Mouse (Mus musculus) heart, embryonic 11.5 days (tissue): Measurements from ENCODE around the gene Gm14137. TPM values are rescaled to one million over a fixed set of nuclear protein-coding genes. Genes with fewer than 3 reads are reported as not detected.

ENCODE experiments used
- ATAC-seq: fragments of 200-750 bp; cut with Nextera tagmentation; replicated peaks from 2 replicates; pipeline ENCODE4 v1.8.0; 2017; ENCODE audit warnings: moderate library complexity; ENCODE audit not compliant: insufficient number of reproducible peaks, low FRiP score, low TSS enrichment
- H3K27ac ChIP-seq: fragments of 300-500 bp; sonication (generic); 2 replicates; pipeline ENCODE4 v1.5.1; 2014; ENCODE audit warnings: mild to moderate bottlenecking, low read depth, low read length
- H3K27me3 ChIP-seq: fragments of 300-500 bp; sonication (generic); 2 replicates; pipeline ENCODE4 v1.6.1; 2014; ENCODE audit warnings: mild to moderate bottlenecking, low read length, mixed read lengths; ENCODE audit not compliant: control insufficient read depth, insufficient read depth
- H3K36me3 ChIP-seq: fragments of 300-500 bp; sonication (generic); 2 replicates; pipeline ENCODE4 v1.6.1; 2014; ENCODE audit warnings: mild to moderate bottlenecking, low read length, moderate library complexity, mixed read lengths; ENCODE audit not compliant: control insufficient read depth, insufficient read depth
- H3K4me1 ChIP-seq: fragments of 300-500 bp; sonication (generic); 2 replicates; pipeline ENCODE4 v1.6.1; 2014; ENCODE audit warnings: low read length; ENCODE audit not compliant: control insufficient read depth, insufficient read depth
- H3K4me2 ChIP-seq: fragments of 300-500 bp; sonication (generic); 2 replicates; pipeline ENCODE4 v1.6.1; 2014; ENCODE audit warnings: mild to moderate bottlenecking, moderate library complexity
- H3K4me3 ChIP-seq: fragments of 300-500 bp; sonication (generic); 2 replicates; pipeline ENCODE4 v1.5.1; 2014; ENCODE audit warnings: low read depth, low read length
- H3K9ac ChIP-seq: fragments of 300-500 bp; sonication (generic); 2 replicates; pipeline ENCODE4 v1.6.1; 2014; ENCODE audit warnings: mild to moderate bottlenecking, low read depth, low read length, moderate library complexity
- H3K9me3 ChIP-seq: fragments of 300-500 bp; sonication (generic); replicated peaks from 2 replicates; pipeline ENCODE4 v1.6.1; 2016; ENCODE audit warnings: low read length; ENCODE audit not compliant: control insufficient read depth
- WGBS: fragments of 180-500 bp; shearing (Covaris S2); extraction: QIAGEN DNeasy Blood & Tissue Kit; methylation state at CpG from one replicate; pipeline ENCODE4 v1.1.7; 2014; ENCODE audit not compliant: insufficient replicate concordance; 5-methylcytosine and 5-hydroxymethylcytosine counted together
- polyA plus RNA-seq: library from polyadenylated mRNA; unstranded; fragments of >200 nt; fragmentation: Nextera tagmentation; extraction: Ambion mirVana; gene quantifications from 2 replicates; pipeline ENCODE4 v1.2.1, GENCODE M21; 2014

Gene Gm14137
- polyA plus RNA-seq, 1 experiment from 2014 or later: not detected

DNA sequence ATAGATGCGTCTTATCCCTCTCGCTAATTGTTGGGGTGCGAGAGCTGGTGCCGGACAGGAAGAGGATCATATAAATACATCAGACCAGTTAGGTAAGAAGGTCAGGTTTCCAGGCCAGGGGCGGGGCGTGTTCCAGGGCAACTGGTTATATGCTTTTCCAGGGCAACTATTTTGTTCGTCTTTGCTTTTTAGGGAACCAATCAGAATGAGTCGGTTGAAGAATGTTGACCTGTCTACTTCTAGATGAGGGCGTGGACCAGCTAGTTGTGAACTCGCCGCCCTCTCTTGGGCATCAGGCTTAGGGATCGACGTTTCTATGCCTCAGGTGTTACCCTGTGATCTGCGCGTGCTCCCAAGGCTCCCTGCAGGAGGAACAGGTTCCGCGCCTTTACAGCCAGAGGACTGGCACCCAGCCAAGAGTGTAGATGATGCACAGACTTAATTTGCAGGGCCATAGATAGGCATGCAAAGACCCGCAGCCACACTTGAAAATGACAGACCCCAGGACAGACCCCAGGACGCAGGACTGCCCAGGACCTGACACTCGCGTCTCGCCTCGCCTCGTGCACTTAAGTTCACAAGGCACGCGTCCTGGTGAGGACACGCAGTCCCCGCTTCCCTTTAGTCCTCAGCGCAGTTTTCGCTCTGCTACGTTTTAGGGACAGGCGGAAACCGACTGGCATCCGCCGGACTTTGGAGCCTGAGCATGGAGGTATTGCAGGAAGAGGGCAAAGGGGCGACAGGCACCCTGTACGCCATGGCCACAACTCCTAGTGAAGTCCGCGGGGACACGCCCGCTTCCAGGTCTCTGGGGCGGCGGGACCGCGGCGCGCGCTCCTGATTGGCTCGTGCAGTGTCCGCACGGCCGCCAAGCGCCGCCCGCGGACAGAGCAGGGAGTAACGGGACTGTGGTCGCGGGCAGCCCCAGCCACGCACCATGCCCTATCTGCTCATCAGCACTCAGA lies 7.1 kb upstream of the Gm14137 start, which contains the start of gene Gchfr:
Gene Gchfr (plus strand): TSS at position 873 of the 965 bp plus-strand sequence.
- under 1% methylated on average over 60 of the region's 60 CpGs for WGBS
- H3K36me3 ChIP-seq: no peaks in the 10 kb centered on the region
- peak within 1 kb of the TSS; percentile 50 for H3K4me3 ChIP-seq
- H3K9ac ChIP-seq: peak within 1 kb of the TSS; percentile 63
- H3K9me3 ChIP-seq: no peaks in the 10 kb centered on the region
- peak; percentile 78 for ATAC-seq
- H3K27ac ChIP-seq: no peak within 1 kb of the TSS
- peaks cover 18% of the 10 kb centered on the region for H3K4me1 ChIP-seq
- H3K4me2 ChIP-seq: peak within 1 kb of the TSS; percentile 100
- peaks cover 20% of the 10 kb centered on the region for H3K27me3 ChIP-seq

DNA sequence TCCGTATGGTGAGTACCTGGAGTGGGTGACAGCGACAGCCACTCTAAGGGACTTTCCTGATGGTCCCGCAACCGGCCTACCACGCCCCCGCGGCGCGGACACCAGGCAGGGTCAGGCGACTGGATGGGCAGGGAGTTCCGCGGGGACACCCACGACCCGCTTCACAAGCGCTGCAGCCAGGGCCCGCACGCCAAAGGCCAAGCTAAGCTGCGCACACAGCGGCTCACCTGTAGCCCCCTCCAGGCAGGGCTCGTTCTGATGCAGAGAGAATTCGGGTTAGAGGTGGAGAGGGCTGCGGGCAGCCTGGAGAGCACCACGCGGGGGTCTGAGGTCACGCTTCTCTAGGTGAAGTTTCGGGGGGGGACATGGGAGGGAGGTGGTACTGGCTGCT lies 6.4 kb upstream of the Gm14137 start:
- whole genome bisulfite sequencing: 6% methylated on average over 26 of the region's 26 CpGs
- H3K4me1 ChIP-seq: peaks cover 24% of the 10 kb centered on the region
- H3K9ac ChIP-seq: peak overlapping the region; percentile 63
- no peaks in the 10 kb centered on the region for H3K9me3 ChIP-seq
- H3K27me3 ChIP-seq: peaks cover 20% of the 10 kb centered on the region
- H3K4me2 ChIP-seq: peak overlapping the region; percentile 100
- no peak overlapping the region for H3K27ac ChIP-seq
- no peak for ATAC-seq
- H3K36me3 ChIP-seq: no peaks in the 10 kb centered on the region
- H3K4me3 ChIP-seq: peak overlapping the region; percentile 50

DNA sequence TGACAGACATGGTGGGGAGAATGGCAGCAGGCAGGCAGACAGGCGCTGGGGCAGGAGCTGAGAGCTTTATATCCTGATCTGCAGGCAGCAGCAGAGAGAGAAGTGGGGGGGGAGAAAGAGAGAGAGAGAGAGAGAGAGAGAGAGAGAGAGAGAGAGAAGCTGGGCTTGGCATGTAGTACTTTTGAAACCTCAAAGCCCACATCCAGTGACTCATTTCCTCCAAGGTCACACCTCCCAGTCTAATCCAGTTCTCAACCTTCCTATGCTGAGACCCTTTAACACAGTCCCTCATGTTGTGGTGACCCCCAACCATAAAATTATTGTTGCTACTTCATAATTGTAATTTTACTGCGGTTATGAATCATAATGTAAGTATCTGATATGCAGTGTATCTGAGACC lies 4.0 kb upstream of the Gm14137 start:
- Histone ChIP-seq H3K4me2 (no peak overlapping the region), H3K27me3 (peaks cover 20% of the 10 kb centered on the region), H3K4me1 (peaks cover 40% of the 10 kb centered on the region), H3K36me3 (no peaks in the 10 kb centered on the region), H3K4me3 (no peak overlapping the region), H3K9me3 (no peaks in the 10 kb centered on the region), H3K27ac (no peak overlapping the region), H3K9ac (no peak overlapping the region)
- WGBS: 78% methylated on average over 2 of the region's 2 CpGs
- ATAC-seq: no peak

DNA sequence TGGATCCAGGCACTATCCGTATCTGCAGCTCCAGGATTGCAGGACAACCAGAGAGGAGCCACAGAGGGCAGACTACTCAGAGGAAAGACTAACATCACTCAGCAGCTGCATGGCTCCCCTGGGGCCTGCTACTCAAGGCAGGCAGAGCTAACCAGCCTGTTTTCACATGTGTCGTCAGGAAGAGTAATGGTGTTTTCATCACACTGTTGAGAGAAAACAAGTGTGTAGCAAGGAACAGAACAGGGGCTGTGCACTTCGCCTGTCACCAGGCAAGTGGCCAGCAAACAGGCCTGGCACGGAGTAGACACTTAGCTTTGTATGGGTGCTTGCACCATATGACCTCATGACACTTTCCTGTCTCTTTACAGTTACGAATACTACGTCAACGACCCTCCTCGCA lies 2.7 kb upstream of the Gm14137 start:
- Histone ChIP-seq H3K27me3 (peaks cover 15% of the 10 kb centered on the region), H3K4me1 (peaks cover 40% of the 10 kb centered on the region), H3K36me3 (no peaks in the 10 kb centered on the region), H3K9ac (no peak overlapping the region), H3K4me2 (no peak overlapping the region), H3K4me3 (no peak overlapping the region), H3K9me3 (no peaks in the 10 kb centered on the region), H3K27ac (no peak overlapping the region)
- ATAC-seq: no peak
- 42% methylated on average over 8 of the region's 8 CpGs for WGBS

DNA sequence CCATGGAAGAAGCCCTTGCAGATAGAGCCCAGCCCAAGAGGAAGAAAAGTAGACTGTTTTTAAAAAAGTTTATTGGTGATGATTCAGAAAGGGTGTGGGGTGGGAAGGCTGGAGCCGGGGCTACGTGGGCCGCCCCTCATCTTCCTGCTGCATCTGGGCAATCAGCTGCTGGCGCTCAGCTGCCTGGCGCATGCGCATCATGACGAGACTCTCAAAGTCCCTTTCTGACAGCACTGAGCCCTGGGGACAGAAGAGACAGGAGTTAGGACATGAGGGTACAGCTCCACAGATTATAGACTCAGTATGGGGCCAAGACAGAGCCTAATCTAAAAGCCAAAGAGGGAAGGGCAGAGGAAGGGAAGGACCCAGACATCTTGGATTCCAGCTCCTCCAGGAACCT lies 1.9 kb upstream of the Gm14137 start:
- no peak overlapping the region for H3K27ac ChIP-seq
- H3K4me2 ChIP-seq: peak overlapping the region; percentile 53

DNA sequence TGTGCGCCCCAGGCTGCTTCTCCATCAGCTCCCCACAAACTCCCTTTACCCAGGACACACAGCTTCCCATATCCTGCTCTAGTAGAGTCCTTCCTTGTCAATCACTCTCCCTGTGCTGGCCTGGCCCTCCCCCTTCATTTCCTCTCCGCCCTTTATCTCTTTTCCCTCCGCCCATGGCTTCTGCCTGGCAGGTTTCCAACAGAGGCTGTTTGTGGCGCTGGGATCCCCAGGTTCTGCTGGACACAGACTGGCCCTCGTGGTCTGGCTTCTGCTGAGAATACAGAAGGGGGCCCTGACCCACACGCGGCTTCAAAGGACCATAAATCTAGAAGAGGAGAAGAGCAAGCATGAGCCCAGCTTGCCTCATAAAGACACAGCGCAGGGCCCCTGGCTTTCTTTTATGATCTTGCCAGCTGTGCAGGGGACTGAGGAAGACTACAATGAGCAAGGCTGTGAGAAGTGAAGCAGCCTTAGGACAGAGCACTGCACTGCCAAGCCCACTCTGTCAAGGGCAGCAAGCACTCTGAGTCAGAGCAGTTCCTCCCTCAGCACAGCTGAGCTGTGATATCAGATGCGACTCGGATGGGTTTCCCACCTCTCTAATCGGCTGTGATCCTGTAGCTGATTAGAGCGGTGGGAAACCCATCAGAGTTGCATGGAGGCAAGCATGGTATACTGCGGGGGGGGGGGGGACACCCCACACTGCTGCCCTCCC lies 1.3 kb upstream of the Gm14137 start:
- Histone ChIP-seq H3K9ac (peak overlapping the region; percentile 64), H3K27me3 (peaks cover 7% of the 10 kb centered on the region), H3K4me2 (peak overlapping the region; percentile 53), H3K4me3 (0 out of 2 replicates have a peak overlapping the region, but pooled peaks have one; percentile 2), H3K9me3 (no peaks in the 10 kb centered on the region), H3K4me1 (peaks cover 31% of the 10 kb centered on the region), H3K27ac (0 out of 2 replicates have a peak overlapping the region, but pooled peaks have one; percentile 41), H3K36me3 (no peaks in the 10 kb centered on the region)
- WGBS: 11% methylated on average over 13 of the region's 13 CpGs
- peak; percentile 75 for ATAC-seq

More for the DNA sequence above, 1.9 kb upstream of the Gm14137 start:
- 84% methylated on average over 7 of the region's 7 CpGs for WGBS
- peaks cover 34% of the 10 kb centered on the region for H3K4me1 ChIP-seq
- H3K9me3 ChIP-seq: no peaks in the 10 kb centered on the region
- H3K27me3 ChIP-seq: peaks cover 11% of the 10 kb centered on the region
- no peak for ATAC-seq
- H3K36me3 ChIP-seq: no peaks in the 10 kb centered on the region
- H3K9ac ChIP-seq: no peak overlapping the region
- no peak overlapping the region for H3K4me3 ChIP-seq

DNA sequence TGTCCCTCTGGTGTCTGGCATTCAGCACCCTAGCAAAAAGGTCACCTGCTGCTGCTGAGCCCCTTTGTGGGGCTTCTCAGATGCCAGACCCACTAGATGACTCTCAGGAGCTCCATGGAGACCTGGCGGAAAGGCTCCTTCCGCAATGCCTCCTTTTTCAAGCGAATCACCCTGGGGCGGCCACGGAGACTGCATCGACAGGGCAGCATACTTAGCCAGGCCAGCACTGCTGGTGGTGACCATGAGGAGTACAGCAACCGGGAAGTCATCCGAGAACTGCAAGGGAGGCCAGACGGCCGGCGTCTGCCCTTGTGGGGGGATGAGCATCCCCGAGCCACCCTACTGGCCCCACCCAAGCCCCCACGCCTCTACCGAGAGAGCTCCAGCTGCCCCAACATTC lies 557 bp downstream of the Gm14137 start:
- WGBS: 50% methylated on average over 14 of the region's 14 CpGs
- no peak overlapping the region for H3K4me2 ChIP-seq
- no peaks in the 10 kb centered on the region for H3K27me3 ChIP-seq
- no peak overlapping the region for H3K27ac ChIP-seq
- no peak overlapping the region for H3K9ac ChIP-seq
- peaks cover 31% of the 10 kb centered on the region for H3K4me1 ChIP-seq
- H3K4me3 ChIP-seq: no peak overlapping the region
- no peaks in the 10 kb centered on the region for H3K9me3 ChIP-seq
- no peak for ATAC-seq
- no peaks in the 10 kb centered on the region; the same call in 1 of the 2 replicates for H3K36me3 ChIP-seq

DNA sequence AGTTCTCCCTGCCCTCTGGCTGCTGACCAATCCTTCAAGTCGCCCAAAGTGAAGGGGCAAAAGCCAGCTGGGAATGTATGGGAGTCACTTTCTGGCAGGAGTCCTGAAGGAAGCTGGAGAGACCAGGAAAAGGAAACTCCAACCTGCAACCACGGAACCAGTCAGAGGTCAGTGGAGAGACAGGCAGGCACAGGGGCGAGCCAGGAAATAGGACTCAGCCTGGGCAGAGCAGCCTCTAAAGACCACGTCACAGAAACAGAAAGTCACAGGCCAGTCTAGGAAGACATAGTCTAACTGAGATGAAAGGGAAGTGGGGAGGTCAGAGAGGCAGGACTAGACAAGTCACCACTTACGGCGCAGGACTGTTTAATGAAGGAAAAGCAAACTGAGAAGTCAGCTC lies 1.3 kb downstream of the Gm14137 start:
- WGBS: 53% methylated on average over 6 of the region's 6 CpGs
- Histone ChIP-seq H3K27ac (no peak overlapping the region), H3K9me3 (no peaks in the 10 kb centered on the region), H3K4me1 (peaks cover 31% of the 10 kb centered on the region), H3K9ac (no peak overlapping the region), H3K36me3 (no peaks in the 10 kb centered on the region; the same call in 1 of the 2 replicates), H3K4me2 (no peak overlapping the region), H3K4me3 (no peak overlapping the region), H3K27me3 (no peaks in the 10 kb centered on the region)
- no peak for ATAC-seq
